Mouse (Mus musculus): ENCODE measurements around the gene Sfxn3.

GRCm38 (mm10) chr19:45002301-45002700, 45.0 kb upstream of the Sfxn3 start:
- TF ChIP-seq MYOD1 (IDR thresholded peaks at IDR 0.05; ENCODE audit: control insufficient read depth, insufficient read length, low read depth) (no peak), CTCF (IDR thresholded peaks at IDR 0.05; ENCODE audit: control insufficient read depth, insufficient read depth, insufficient read length) (no peak), MAX (IDR thresholded peaks at IDR 0.05) (no peak), CEBPB (IDR thresholded peaks at IDR 0.05; ENCODE audit: low read depth) (no peak), USF1 (IDR thresholded peaks at IDR 0.05; ENCODE audit: low read depth) (no peak)
